Mouse (Mus musculus): ENCODE measurements around the gene Supt20. TPM values are rescaled to one million over a fixed set of nuclear protein-coding genes. Genes with fewer than 3 reads are reported as not detected.

Supt20 gene
- polyA plus RNA-seq, 1 experiment from 2014 or later: 19.9 TPM

- WGBS (ENCODE audit: insufficient replicate concordance): 78% methylated on average over 8 of the region's 8 CpGs
- H3K36me3 ChIP-seq (replicated peaks; ENCODE audit: insufficient read depth, low read length): peaks cover 58% of the 10 kb centered on the region
- H3K27me3 ChIP-seq (ENCODE audit: insufficient read depth, low read length): no peaks in the 10 kb centered on the region
- H3K4me3 ChIP-seq (ENCODE audit: low read depth, low read length): no peak overlapping the region
- H3K4me2 ChIP-seq (ENCODE audit: low read depth, low read length): no peak overlapping the region
- no peaks in the 10 kb centered on the region for H3K9me3 ChIP-seq (ENCODE audit: low read length)
- H3K9ac ChIP-seq (replicated peaks): no peak overlapping the region
- H3K4me1 ChIP-seq (ENCODE audit: insufficient read depth): peaks cover 11% of the 10 kb centered on the region
- peak; percentile 35 for ATAC-seq
- no peak for DNase-seq
- peak overlapping the region; percentile 56 for H3K27ac ChIP-seq (ENCODE audit: low read depth)
- TF ChIP-seq EP300 (IDR thresholded peaks at IDR 0.05; ENCODE audit: low read depth) (peak; percentile 77; the same call in 1 of the 2 replicates), CTCF (IDR thresholded peaks at IDR 0.05; ENCODE audit: low read depth) (no peak)
Measured at GRCm38 (mm10) chr3:54731626-54732150, 39.1 kb downstream of the Supt20 start.

- peaks cover 11% of the 10 kb centered on the region for H3K4me1 ChIP-seq (ENCODE audit: insufficient read depth)
- ATAC-seq: no peak
- H3K9me3 ChIP-seq (ENCODE audit: low read length): no peaks in the 10 kb centered on the region
- H3K4me3 ChIP-seq (ENCODE audit: low read depth, low read length): no peak overlapping the region
- no peak for DNase-seq
- no peak overlapping the region for H3K4me2 ChIP-seq (ENCODE audit: low read depth, low read length)
- H3K27ac ChIP-seq (ENCODE audit: low read depth): peak overlapping the region; percentile 45; the same call in 1 of the 2 replicates
- TF ChIP-seq EP300 (IDR thresholded peaks at IDR 0.05; ENCODE audit: low read depth): 0 out of 2 replicates have a peak, but pooled peaks have one; percentile 25
- TF ChIP-seq CTCF (IDR thresholded peaks at IDR 0.05; ENCODE audit: low read depth): no peak
- H3K9ac ChIP-seq (replicated peaks): no peak overlapping the region
- H3K27me3 ChIP-seq (ENCODE audit: insufficient read depth, low read length): no peaks in the 10 kb centered on the region
- peaks cover 52% of the 10 kb centered on the region for H3K36me3 ChIP-seq (replicated peaks; ENCODE audit: insufficient read depth, low read length)
- 69% methylated on average over 4 of the region's 4 CpGs for WGBS (ENCODE audit: insufficient replicate concordance)
Measured at GRCm38 (mm10) chr3:54732371-54732770, 39.8 kb downstream of the Supt20 start.

- WGBS (ENCODE audit: insufficient replicate concordance): under 1% methylated on average over 64 of the region's 84 CpGs
- ATAC-seq: peak; percentile 91
- Histone ChIP-seq H3K9me3 (ENCODE audit: low read length) (no peaks in the 10 kb centered on the region), H3K4me3 (ENCODE audit: low read depth, low read length) (peak overlapping the region; percentile 90), H3K36me3 (replicated peaks; ENCODE audit: insufficient read depth, low read length) (peaks cover 33% of the 10 kb centered on the region), H3K27ac (ENCODE audit: low read depth) (peak overlapping the region; percentile 99), H3K4me2 (ENCODE audit: low read depth, low read length) (peak overlapping the region; percentile 93), H3K4me1 (ENCODE audit: insufficient read depth) (peaks cover 11% of the 10 kb centered on the region), H3K27me3 (ENCODE audit: insufficient read depth, low read length) (no peaks in the 10 kb centered on the region), H3K9ac (replicated peaks) (peak overlapping the region; percentile 88)
- TF ChIP-seq EP300 (IDR thresholded peaks at IDR 0.05; ENCODE audit: low read depth) (no peak), CTCF (IDR thresholded peaks at IDR 0.05; ENCODE audit: low read depth) (no peak)
- DNase-seq: peak; percentile 94
Measured at GRCm38 (mm10) chr3:54734411-54735246, 42.0 kb downstream of the Supt20 start.

- H3K9ac ChIP-seq (replicated peaks): peak within 1 kb of the TSS; percentile 88
- peak within 1 kb of the TSS; percentile 93 for H3K4me2 ChIP-seq (ENCODE audit: low read depth, low read length)
- DNase-seq (peak; percentile 95), ATAC-seq (peak; percentile 85)
- peaks cover 11% of the 10 kb centered on the region for H3K4me1 ChIP-seq (ENCODE audit: insufficient read depth)
- no peak for TF ChIP-seq EP300 (IDR thresholded peaks at IDR 0.05; ENCODE audit: low read depth)
- peak; percentile 94 for TF ChIP-seq CTCF (IDR thresholded peaks at IDR 0.05; ENCODE audit: low read depth)
- no peaks in the 10 kb centered on the region for H3K27me3 ChIP-seq (ENCODE audit: insufficient read depth, low read length)
- no peaks in the 10 kb centered on the region for H3K9me3 ChIP-seq (ENCODE audit: low read length)
- peak within 1 kb of the TSS; percentile 99 for H3K27ac ChIP-seq (ENCODE audit: low read depth)
- peaks cover 25% of the 10 kb centered on the region for H3K36me3 ChIP-seq (replicated peaks; ENCODE audit: insufficient read depth, low read length)
- peak within 1 kb of the TSS; percentile 90 for H3K4me3 ChIP-seq (ENCODE audit: low read depth, low read length)
- under 1% methylated on average over 64 of the region's 65 CpGs for WGBS (ENCODE audit: insufficient replicate concordance)
Measured at GRCm38 (mm10) chr3:54735247-54736046, 42.8 kb downstream of the Supt20 start, which contains the start of the genes Exosc8 and Alg5. Gene Exosc8, minus strand, starts transcription at chr3:54735393. Gene Alg5, plus strand, starts transcription at chr3:54735539.

GRCm38 (mm10) chr3:54736101-54736927 lies 43.7 kb downstream of the Supt20 start:
- Histone ChIP-seq H3K27ac (ENCODE audit: low read depth) (peak overlapping the region; percentile 99), H3K9ac (replicated peaks) (peak overlapping the region; percentile 88), H3K4me3 (ENCODE audit: low read depth, low read length) (peak overlapping the region; percentile 90), H3K36me3 (replicated peaks; ENCODE audit: insufficient read depth, low read length) (peaks cover 18% of the 10 kb centered on the region), H3K4me1 (ENCODE audit: insufficient read depth) (peaks cover 11% of the 10 kb centered on the region), H3K9me3 (ENCODE audit: low read length) (no peaks in the 10 kb centered on the region), H3K4me2 (ENCODE audit: low read depth, low read length) (peak overlapping the region; percentile 93), H3K27me3 (ENCODE audit: insufficient read depth, low read length) (no peaks in the 10 kb centered on the region)
- TF ChIP-seq CTCF (IDR thresholded peaks at IDR 0.05; ENCODE audit: low read depth): no peak
- DNase-seq: peak; percentile 29
- WGBS (ENCODE audit: insufficient replicate concordance): 47% methylated on average over 18 of the region's 18 CpGs
- ATAC-seq: no peak

All from liver, postnatal 0 days (tissue).